Mouse (Mus musculus) neural tube, embryonic 12.5 days (tissue): Measurements from ENCODE around the gene Pla2g5. TPM values are rescaled to one million over a fixed set of nuclear protein-coding genes. Genes with fewer than 3 reads are reported as not detected.

Experiments
- ATAC-seq: fragments of 200-750 bp; cut with Nextera tagmentation; 2 replicates; pipeline ENCODE4 v1.8.0; 2017; ENCODE audit warnings: low read depth, mild to moderate bottlenecking, moderate TSS enrichment, moderate library complexity; ENCODE audit not compliant: low FRiP score
- H3K27ac ChIP-seq: fragments of 300-500 bp; sonication (generic); 2 replicates; pipeline ENCODE4 v1.5.1; 2016
- H3K27me3 ChIP-seq: fragments of 300-500 bp; sonication (generic); replicated peaks from 2 replicates; pipeline ENCODE4 v1.6.1; 2016; ENCODE audit warnings: mild to moderate bottlenecking
- H3K36me3 ChIP-seq: fragments of 300-500 bp; sonication (generic); 2 replicates; pipeline ENCODE4 v1.6.1; 2016; ENCODE audit warnings: mild to moderate bottlenecking
- H3K4me1 ChIP-seq: fragments of 300-500 bp; sonication (generic); 2 replicates; pipeline ENCODE4 v1.6.1; 2016
- H3K4me2 ChIP-seq: fragments of 300-500 bp; sonication (generic); replicated peaks from 2 replicates; pipeline ENCODE4 v1.6.1; 2016; ENCODE audit warnings: mild to moderate bottlenecking
- H3K4me3 ChIP-seq: fragments of 300-500 bp; sonication (generic); 2 replicates; pipeline ENCODE4 v1.5.1; 2016
- H3K9ac ChIP-seq: fragments of 300-500 bp; sonication (generic); 2 replicates; pipeline ENCODE4 v1.6.1; 2016; ENCODE audit warnings: mild to moderate bottlenecking
- H3K9me3 ChIP-seq: fragments of 300-500 bp; sonication (generic); 2 replicates; pipeline ENCODE4 v1.6.1; 2016; ENCODE audit warnings: mild to moderate bottlenecking
- WGBS: fragments of 180-500 bp; shearing (Covaris S2); methylation state at CpG from one replicate; pipeline ENCODE4 v1.1.7; 2016; 5-methylcytosine and 5-hydroxymethylcytosine counted together
- polyA plus RNA-seq: library from polyadenylated mRNA; unstranded; fragments of >200 nt; fragmentation: Nextera tagmentation; extraction: Ambion mirVana; gene quantifications from 2 replicates; pipeline ENCODE4 v1.2.1, GENCODE M21; 2016

Pla2g5 gene
- polyA plus RNA-seq, 1 experiment from 2014 or later, result not detected

GRCm38 (mm10) chr4:138817736-138818135, 45.5 kb downstream of the Pla2g5 start:
- 85% methylated on average over 6 of the region's 6 CpGs for whole genome bisulfite sequencing
- Histone ChIP-seq H3K36me3 (no peaks in the 10 kb centered on the region), H3K27ac (no peak overlapping the region), H3K9me3 (0 out of 2 replicates have a peak, but pooled peaks cover 6% of the 10 kb centered on the region), H3K27me3 (no peaks in the 10 kb centered on the region; the same call in 1 of the 2 replicates), H3K4me3 (no peak overlapping the region), H3K9ac (no peak overlapping the region), H3K4me1 (no peaks in the 10 kb centered on the region), H3K4me2 (no peak overlapping the region)
- ATAC-seq, result no peak

DNA sequence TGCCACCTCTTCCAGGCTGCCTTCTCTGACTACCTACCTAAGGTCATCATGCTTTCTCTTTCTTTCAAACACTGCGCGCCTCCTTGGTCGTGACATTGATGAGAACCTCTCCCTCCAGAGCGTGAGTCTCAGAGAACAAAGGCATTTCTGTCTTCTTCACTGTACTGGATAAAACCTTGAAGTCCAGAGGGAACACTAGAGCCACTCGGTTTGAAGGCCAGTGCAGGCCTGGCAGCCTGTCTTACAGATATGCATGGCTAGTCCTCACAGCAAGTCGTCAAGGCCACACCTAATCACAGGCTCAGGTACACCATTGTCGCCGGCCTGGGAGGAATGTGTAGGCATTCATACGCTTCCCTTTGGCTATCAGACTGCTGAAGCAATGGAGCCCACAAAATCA, 47.1 kb downstream of the Pla2g5 start:
- WGBS, result 86% methylated on average over 9 of the region's 9 CpGs
- ATAC-seq, result no peak
- H3K4me1 ChIP-seq, result no peaks in the 10 kb centered on the region

GRCm38 (mm10) chr4:138806920-138807541, 56.3 kb downstream of the Pla2g5 start:
- WGBS, result 70% methylated on average over 7 of the region's 7 CpGs
- H3K4me1 ChIP-seq, result no peaks in the 10 kb centered on the region
- no peaks in the 10 kb centered on the region for H3K36me3 ChIP-seq
- H3K4me3 ChIP-seq, result no peak overlapping the region
- no peaks in the 10 kb centered on the region for H3K9me3 ChIP-seq
- no peak overlapping the region for H3K4me2 ChIP-seq
- H3K27me3 ChIP-seq, result no peaks in the 10 kb centered on the region
- ATAC-seq, result no peak
- H3K27ac ChIP-seq, result no peak overlapping the region
- no peak overlapping the region for H3K9ac ChIP-seq

More for the DNA sequence above, 47.1 kb downstream of the Pla2g5 start:
- Histone ChIP-seq H3K4me3 (no peak overlapping the region), H3K27me3 (no peaks in the 10 kb centered on the region; the same call in 1 of the 2 replicates), H3K27ac (no peak overlapping the region), H3K36me3 (no peaks in the 10 kb centered on the region), H3K4me2 (no peak overlapping the region), H3K9me3 (no peaks in the 10 kb centered on the region), H3K9ac (no peak overlapping the region)

DNA sequence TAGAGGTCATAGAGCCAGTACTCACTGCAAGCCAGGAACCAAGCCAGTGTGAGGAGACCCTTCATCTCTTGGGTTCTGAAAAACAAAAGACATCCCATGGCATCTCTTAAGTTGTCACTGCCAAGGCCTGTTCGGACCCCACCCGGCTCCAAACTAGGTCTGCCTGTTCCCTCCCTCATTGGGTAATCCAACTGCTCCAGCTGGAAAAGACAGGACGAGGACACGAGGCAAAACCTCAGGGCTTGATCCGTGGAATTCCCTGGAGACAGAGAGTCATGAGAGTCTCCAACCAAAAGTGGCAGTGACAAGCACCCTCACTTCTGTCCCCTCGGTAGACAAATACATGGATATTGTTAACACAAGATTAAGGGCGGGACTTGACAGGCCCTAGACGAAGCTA, 57.1 kb downstream of the Pla2g5 start:
- H3K9ac ChIP-seq, result no peak overlapping the region
- no peak for ATAC-seq

GRCm38 (mm10) chr4:138805248-138805647, 58.0 kb downstream of the Pla2g5 start:
- no peaks in the 10 kb centered on the region for H3K27me3 ChIP-seq
- ATAC-seq, result no peak
- no peaks in the 10 kb centered on the region for H3K36me3 ChIP-seq
- H3K4me2 ChIP-seq, result no peak overlapping the region
- H3K9ac ChIP-seq, result no peak overlapping the region
- H3K27ac ChIP-seq, result no peak overlapping the region
- no peaks in the 10 kb centered on the region for H3K9me3 ChIP-seq
- H3K4me1 ChIP-seq, result no peaks in the 10 kb centered on the region
- 32% methylated on average over 8 of the region's 8 CpGs for WGBS
- H3K4me3 ChIP-seq, result no peak overlapping the region

More for the DNA sequence above, 57.1 kb downstream of the Pla2g5 start:
- Histone ChIP-seq H3K4me1 (no peaks in the 10 kb centered on the region), H3K4me3 (no peak overlapping the region), H3K9me3 (no peaks in the 10 kb centered on the region), H3K27me3 (no peaks in the 10 kb centered on the region), H3K27ac (no peak overlapping the region), H3K36me3 (no peaks in the 10 kb centered on the region), H3K4me2 (no peak overlapping the region)
- 86% methylated on average over 8 of the region's 8 CpGs for WGBS

GRCm38 (mm10) chr4:138802917-138803316, 60.4 kb downstream of the Pla2g5 start:
- no peaks in the 10 kb centered on the region for H3K27me3 ChIP-seq
- no peaks in the 10 kb centered on the region for H3K9me3 ChIP-seq
- no peaks in the 10 kb centered on the region for H3K4me1 ChIP-seq
- 89% methylated on average over 11 of the region's 11 CpGs for WGBS
- ATAC-seq, result no peak
- H3K4me3 ChIP-seq, result no peak overlapping the region
- H3K27ac ChIP-seq, result no peak overlapping the region
- no peak overlapping the region for H3K4me2 ChIP-seq
- no peaks in the 10 kb centered on the region for H3K36me3 ChIP-seq
- H3K9ac ChIP-seq, result no peak overlapping the region

DNA sequence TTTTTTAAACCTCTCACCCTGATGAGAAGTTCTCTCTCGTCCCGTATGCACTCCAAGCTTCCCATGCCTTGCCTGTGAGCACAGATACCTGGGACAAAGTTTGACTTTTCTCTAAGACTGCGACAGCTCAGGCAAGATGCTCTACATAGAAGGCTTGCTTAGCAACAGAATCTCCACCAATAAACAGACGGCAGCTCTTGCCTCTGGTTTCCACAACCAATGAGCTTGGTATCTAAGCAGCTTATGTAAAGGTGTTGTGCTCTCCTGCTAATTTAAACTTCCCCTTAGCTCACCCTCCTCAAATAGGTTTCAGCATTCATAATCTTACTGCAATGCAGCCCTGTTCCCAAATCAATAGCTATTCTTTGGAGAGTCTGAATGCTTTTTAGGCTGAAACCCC, 61.7 kb downstream of the Pla2g5 start:
- 81% methylated on average over 4 of the region's 4 CpGs for WGBS

GRCm38 (mm10) chr4:138800134-138800744, 63.0 kb downstream of the Pla2g5 start:
- Histone ChIP-seq H3K36me3 (no peaks in the 10 kb centered on the region), H3K4me1 (no peaks in the 10 kb centered on the region), H3K4me3 (no peak overlapping the region), H3K9ac (no peak overlapping the region), H3K27me3 (no peaks in the 10 kb centered on the region), H3K4me2 (no peak overlapping the region), H3K27ac (no peak overlapping the region), H3K9me3 (no peaks in the 10 kb centered on the region)
- 63% methylated on average over 12 of the region's 12 CpGs for WGBS
- ATAC-seq, result no peak

More for the DNA sequence above, 61.7 kb downstream of the Pla2g5 start:
- Histone ChIP-seq H3K4me2 (no peak overlapping the region), H3K4me1 (no peaks in the 10 kb centered on the region), H3K27me3 (no peaks in the 10 kb centered on the region), H3K36me3 (no peaks in the 10 kb centered on the region), H3K27ac (no peak overlapping the region), H3K4me3 (no peak overlapping the region), H3K9me3 (no peaks in the 10 kb centered on the region), H3K9ac (no peak overlapping the region)
- ATAC-seq, result no peak

- no peaks in the 10 kb centered on the region for H3K4me1 ChIP-seq
- H3K27ac ChIP-seq, result no peak overlapping the region
- H3K36me3 ChIP-seq, result no peaks in the 10 kb centered on the region
- 79% methylated on average over 4 of the region's 4 CpGs for WGBS
- H3K4me2 ChIP-seq, result no peak overlapping the region
- no peak overlapping the region for H3K9ac ChIP-seq
- no peak for ATAC-seq
- H3K4me3 ChIP-seq, result no peak overlapping the region
- H3K9me3 ChIP-seq, result no peaks in the 10 kb centered on the region
- no peaks in the 10 kb centered on the region for H3K27me3 ChIP-seq
Measured at GRCm38 (mm10) chr4:138797217-138797570, 66.1 kb downstream of the Pla2g5 start.

DNA sequence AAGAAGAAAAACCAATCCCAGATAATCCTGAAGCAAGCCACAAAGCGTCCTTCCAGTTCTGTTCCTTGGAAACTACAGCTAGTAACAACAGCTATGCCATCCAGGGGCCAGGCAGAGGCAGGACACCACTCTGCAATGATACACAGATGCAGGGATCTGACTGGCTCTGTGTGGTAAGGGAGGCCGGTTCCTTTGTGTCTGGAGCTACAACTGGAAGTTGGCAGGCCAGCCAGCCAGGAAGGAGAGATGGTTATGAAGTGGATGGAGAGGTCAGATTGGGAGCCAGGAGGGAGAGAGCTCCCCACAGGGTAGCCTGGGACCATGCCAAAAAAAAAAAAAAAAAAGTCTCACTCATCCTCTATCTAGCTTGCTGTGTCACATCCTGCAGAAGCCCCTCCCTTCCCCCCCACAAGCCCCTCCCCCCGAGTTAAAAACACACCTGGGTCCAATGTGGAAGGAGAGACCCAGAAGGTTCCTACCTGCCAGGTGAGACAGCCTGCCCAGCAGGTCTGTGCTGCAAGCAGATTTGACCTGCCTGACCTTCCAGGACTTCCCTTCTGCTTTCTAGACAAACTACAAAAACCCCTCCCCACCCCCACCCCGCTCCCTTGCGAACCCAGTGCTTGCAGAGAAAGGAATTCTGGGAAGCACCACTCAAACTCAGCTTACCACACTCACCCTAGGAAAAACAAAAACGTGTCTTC, 66.6 kb downstream of the Pla2g5 start:
- H3K27ac ChIP-seq, result no peak overlapping the region
- no peaks in the 10 kb centered on the region for H3K4me1 ChIP-seq
- no peak for ATAC-seq
- H3K27me3 ChIP-seq, result no peaks in the 10 kb centered on the region
- no peaks in the 10 kb centered on the region for H3K9me3 ChIP-seq
- 55% methylated on average over 6 of the region's 6 CpGs for WGBS
- no peaks in the 10 kb centered on the region for H3K36me3 ChIP-seq
- H3K4me3 ChIP-seq, result no peak overlapping the region
- no peak overlapping the region for H3K9ac ChIP-seq
- H3K4me2 ChIP-seq, result no peak overlapping the region

GRCm38 (mm10) chr4:138794344-138794743, 68.9 kb downstream of the Pla2g5 start:
- Histone ChIP-seq H3K36me3 (no peaks in the 10 kb centered on the region), H3K9ac (no peak overlapping the region), H3K4me1 (no peaks in the 10 kb centered on the region), H3K27ac (no peak overlapping the region), H3K9me3 (no peaks in the 10 kb centered on the region), H3K4me3 (no peak overlapping the region), H3K4me2 (no peak overlapping the region), H3K27me3 (no peaks in the 10 kb centered on the region)
- WGBS, result 87% methylated on average over 6 of the region's 6 CpGs
- ATAC-seq, result no peak

DNA sequence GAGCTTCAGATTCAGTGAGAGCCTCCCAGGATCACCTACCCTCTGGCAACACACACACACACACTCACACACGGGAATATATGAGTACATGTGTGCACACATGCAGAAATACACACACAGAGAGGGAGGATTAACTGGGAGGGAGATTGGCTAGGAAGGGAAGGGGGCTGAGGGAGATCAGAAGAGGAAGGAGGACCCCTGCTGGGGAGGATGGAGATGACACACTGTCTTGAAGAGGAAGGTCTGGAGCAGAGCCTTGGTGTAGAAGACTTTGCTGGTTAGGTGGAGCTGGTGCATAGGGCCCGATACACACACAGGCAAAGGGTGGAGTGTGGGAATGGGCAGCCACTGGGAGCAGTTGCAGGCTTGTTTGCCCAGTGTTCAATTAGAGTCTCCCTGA, 70.0 kb downstream of the Pla2g5 start:
- no peak for ATAC-seq
- Histone ChIP-seq H3K4me1 (no peaks in the 10 kb centered on the region), H3K4me2 (no peak overlapping the region), H3K9me3 (no peaks in the 10 kb centered on the region), H3K27ac (no peak overlapping the region), H3K27me3 (no peaks in the 10 kb centered on the region), H3K36me3 (no peaks in the 10 kb centered on the region), H3K9ac (no peak overlapping the region), H3K4me3 (no peak overlapping the region)
- WGBS, result 66% methylated on average over 2 of the region's 2 CpGs
